Mouse (Mus musculus) adrenal gland, adult (tissue): ENCODE results near the gene Nsmce4a.

Source experiments
- DNase-seq, 2 experiments: peaks; one replicate each; pipeline ENCODE4 v3.0.0; 2022 to 2023; ENCODE audit warnings: low spot score in 1 of 2; ENCODE audit not compliant: inconsistent age in 2 of 2

The Nsmce4a gene

GRCm38 (mm10) chr7:130578607-130579006 lies 5.7 kb upstream of the Nsmce4a start:
- no peak for DNase-seq

GRCm38 (mm10) chr7:130578066-130578465 lies 5.1 kb upstream of the Nsmce4a start:
- DNase-seq, result no peak

GRCm38 (mm10) chr7:130577388-130578003 lies 4.6 kb upstream of the Nsmce4a start, which contains the start of gene Tacc2:
TSS of gene Tacc2 (plus strand) at chr7:130577438.
- DNase-seq, result no peak

- DNase-seq, result peak in 1 of 2 experiments; percentile 76
These were observed 4.1 kb upstream of the Nsmce4a start for GRCm38 (mm10) chr7:130576981-130577380.

- DNase-seq, result peak; percentile 30 to 62
These were observed 1.5 kb upstream of the Nsmce4a start for GRCm38 (mm10) chr7:130574211-130574991.

GRCm38 (mm10) chr7:130573746-130574145 lies 828 bp upstream of the Nsmce4a start:
- DNase-seq, result no peak

GRCm38 (mm10) chr7:130570472-130570871 lies 2.4 kb downstream of the Nsmce4a start:
- no peak for DNase-seq

- DNase-seq, result peak; percentile 67 to 92
These were observed 4.0 kb downstream of the Nsmce4a start for GRCm38 (mm10) chr7:130568783-130569436.

GRCm38 (mm10) chr7:130564596-130564995 lies 8.3 kb downstream of the Nsmce4a start:
- DNase-seq, result no peak

- no peak for DNase-seq
These were observed 9.0 kb downstream of the Nsmce4a start for GRCm38 (mm10) chr7:130563880-130564279.

GRCm38 (mm10) chr7:130563276-130563675 lies 9.6 kb downstream of the Nsmce4a start:
- DNase-seq, result no peak

GRCm38 (mm10) chr7:130560933-130561332 lies 12.0 kb downstream of the Nsmce4a start:
- DNase-seq, result no peak

- no peak for DNase-seq
These were observed 14.3 kb downstream of the Nsmce4a start for GRCm38 (mm10) chr7:130558592-130558991.

- DNase-seq, result no peak
These were observed 17.3 kb downstream of the Nsmce4a start for GRCm38 (mm10) chr7:130555597-130555996.

- DNase-seq, result no peak
These were observed 19.6 kb downstream of the Nsmce4a start for GRCm38 (mm10) chr7:130553321-130553720.

- DNase-seq, result no peak
These were observed 20.1 kb downstream of the Nsmce4a start for GRCm38 (mm10) chr7:130552780-130553179.

GRCm38 (mm10) chr7:130547635-130548175 lies 25.2 kb downstream of the Nsmce4a start:
- DNase-seq, result peak in 1 of 2 experiments; percentile 38

- peak; percentile 93 to 96 for DNase-seq
These were observed 26.0 kb downstream of the Nsmce4a start for GRCm38 (mm10) chr7:130546791-130547484.

- no peak for DNase-seq
These were observed 26.5 kb downstream of the Nsmce4a start for GRCm38 (mm10) chr7:130546421-130546790.

- no peak for DNase-seq
These were observed 27.0 kb downstream of the Nsmce4a start for GRCm38 (mm10) chr7:130545893-130546292.

- no peak for DNase-seq
These were observed 27.5 kb downstream of the Nsmce4a start for GRCm38 (mm10) chr7:130545401-130545800.
